Mouse (Mus musculus) bone marrow macrophage, adult 2 months (primary cell): ENCODE data around the gene Cldn7. TPM values are rescaled to one million over a fixed set of nuclear protein-coding genes. Genes with fewer than 3 reads are reported as not detected.

Experiments used
- H3K27ac ChIP-seq: 2 replicates; pipeline ENCODE4 v1.5.1; 2012; ENCODE audit warnings: low read depth, low read length; ENCODE audit not compliant: insufficient read depth
- H3K4me1 ChIP-seq: 2 replicates; pipeline ENCODE4 v1.6.1; 2012; ENCODE audit warnings: low read length; ENCODE audit not compliant: control insufficient read depth, insufficient read depth
- H3K4me3 ChIP-seq: 2 replicates; pipeline ENCODE4 v1.5.1; 2012; ENCODE audit warnings: mild to moderate bottlenecking, low read length, moderate library complexity; ENCODE audit not compliant: insufficient read depth
- CTCF ChIP-seq: IDR thresholded peaks from 2 replicates; pipeline ENCODE4 v1.5.1; 2012; ENCODE audit warnings: low read depth, mild to moderate bottlenecking, low read length, moderate library complexity
- POLR2A ChIP-seq: IDR thresholded peaks from 2 replicates; pipeline ENCODE4 v1.6.1; 2012; ENCODE audit warnings: mild to moderate bottlenecking, low read depth, low read length, borderline replicate concordance
- polyA plus RNA-seq: library from polyadenylated mRNA; stranded (reverse); fragments of >200 nt; gene quantifications from 2 replicates; pipeline ENCODE4 v1.2.4, GENCODE M21; 2012; ENCODE audit not compliant: missing spikeins, insufficient read depth, insufficient read length

Gene Cldn7
- polyA plus RNA-seq, 1 experiment = not detected

GRCm38 (mm10) chr11:69984431-69984830, 19.9 kb downstream of the Cldn7 start:
- TF ChIP-seq POLR2A (no peak), CTCF (no peak)
- peaks cover 9% of the 10 kb centered on the region for H3K4me1 ChIP-seq
- H3K4me3 ChIP-seq = no peak overlapping the region
- H3K27ac ChIP-seq = no peak overlapping the region

GRCm38 (mm10) chr11:69989949-69990348, 25.4 kb downstream of the Cldn7 start:
- Histone ChIP-seq H3K4me3 (no peak overlapping the region), H3K27ac (peak overlapping the region; percentile 4; the same call in 1 of the 2 replicates), H3K4me1 (peaks cover 18% of the 10 kb centered on the region)
- TF ChIP-seq CTCF (no peak), POLR2A (no peak)

- TF ChIP-seq POLR2A (no peak), CTCF (no peak)
- Histone ChIP-seq H3K4me1 (peaks cover 18% of the 10 kb centered on the region), H3K4me3 (peak within 1 kb of the TSS; percentile 88), H3K27ac (peak within 1 kb of the TSS; percentile 94)
These were observed 26.5 kb downstream of the Cldn7 start, which contains the start of gene Gabarap for GRCm38 (mm10) chr11:69990850-69991691. TSS of gene Gabarap (plus strand) at chr11:69991143.

GRCm38 (mm10) chr11:69991711-69992110, 27.1 kb downstream of the Cldn7 start:
- TF ChIP-seq POLR2A (no peak), CTCF (no peak)
- peaks cover 18% of the 10 kb centered on the region for H3K4me1 ChIP-seq
- peak overlapping the region; percentile 88 for H3K4me3 ChIP-seq
- peak overlapping the region; percentile 84 for H3K27ac ChIP-seq

DNA sequence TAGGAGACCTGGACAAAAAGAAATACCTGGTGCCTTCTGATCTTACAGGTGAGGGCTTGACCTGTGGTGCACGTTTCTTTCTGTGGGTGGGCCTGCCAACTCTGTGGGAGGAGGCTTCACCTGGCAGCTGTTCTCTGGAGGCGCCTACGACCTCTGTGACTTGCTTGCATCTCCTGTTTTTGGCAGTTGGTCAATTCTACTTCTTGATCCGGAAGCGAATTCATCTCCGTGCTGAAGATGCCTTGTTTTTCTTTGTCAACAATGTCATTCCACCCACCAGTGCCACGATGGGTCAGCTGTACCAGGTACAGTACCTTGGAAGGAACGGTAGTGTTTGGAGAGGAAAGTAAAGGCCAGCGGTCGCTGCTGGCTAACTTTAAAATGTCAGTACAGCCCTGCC, 27.8 kb downstream of the Cldn7 start:
- TF ChIP-seq CTCF (no peak), POLR2A (no peak)
- H3K27ac ChIP-seq = no peak overlapping the region
- H3K4me3 ChIP-seq = peak overlapping the region; percentile 59
- peaks cover 18% of the 10 kb centered on the region for H3K4me1 ChIP-seq

GRCm38 (mm10) chr11:69992932-69993331, 28.4 kb downstream of the Cldn7 start:
- no peak for TF ChIP-seq POLR2A
- TF ChIP-seq CTCF = no peak
- H3K4me3 ChIP-seq = peak overlapping the region; percentile 59
- peaks cover 18% of the 10 kb centered on the region for H3K4me1 ChIP-seq
- no peak overlapping the region for H3K27ac ChIP-seq

DNA sequence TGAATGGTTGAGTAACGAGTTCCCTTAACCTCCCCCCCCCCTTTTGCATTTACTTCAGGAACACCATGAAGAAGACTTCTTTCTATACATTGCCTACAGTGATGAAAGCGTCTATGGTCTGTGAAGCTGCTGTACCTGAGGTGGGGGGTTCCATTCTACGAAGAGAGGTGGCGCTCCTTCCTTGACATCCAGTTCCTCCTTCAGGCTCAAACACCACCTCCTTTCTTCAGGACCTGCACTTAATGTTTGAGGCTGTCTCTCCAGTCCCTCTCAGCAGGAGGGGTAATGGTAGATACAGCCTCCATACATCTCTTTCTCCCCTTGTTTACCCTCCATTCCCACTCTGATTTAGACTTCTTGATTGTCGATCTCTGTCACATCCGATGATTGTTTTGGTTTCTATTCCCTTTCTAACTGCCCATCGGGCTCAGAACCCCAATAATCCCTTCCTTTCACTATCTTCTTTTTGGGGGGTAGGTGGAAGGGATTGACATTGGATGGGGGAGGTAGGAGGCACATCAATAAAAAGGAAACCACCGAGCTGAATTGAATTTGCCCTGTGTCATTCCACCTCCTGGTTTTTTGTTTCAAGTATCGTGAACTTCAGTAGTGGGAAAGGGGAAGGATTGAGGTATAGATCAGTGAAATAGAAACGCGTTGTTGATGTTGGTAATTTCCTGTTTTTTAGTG, 30.0 kb downstream of the Cldn7 start:
- H3K27ac ChIP-seq = 0 out of 2 replicates have a peak overlapping the region, but pooled peaks have one; percentile 8
- TF ChIP-seq CTCF = no peak
- peak overlapping the region; percentile 9; the same call in 1 of the 2 replicates for H3K4me3 ChIP-seq
- peaks cover 30% of the 10 kb centered on the region for H3K4me1 ChIP-seq

GRCm38 (mm10) chr11:69995391-69995960, 30.9 kb downstream of the Cldn7 start, which contains the start of gene Phf23:
TSS of gene Phf23 (plus strand) at chr11:69995777.
- no peak for TF ChIP-seq CTCF
- 0 out of 2 replicates have a peak, but pooled peaks have one; percentile 42 for TF ChIP-seq POLR2A
- Histone ChIP-seq H3K4me1 (peaks cover 35% of the 10 kb centered on the region), H3K4me3 (peak within 1 kb of the TSS; percentile 92), H3K27ac (peak within 1 kb of the TSS; percentile 93)

DNA sequence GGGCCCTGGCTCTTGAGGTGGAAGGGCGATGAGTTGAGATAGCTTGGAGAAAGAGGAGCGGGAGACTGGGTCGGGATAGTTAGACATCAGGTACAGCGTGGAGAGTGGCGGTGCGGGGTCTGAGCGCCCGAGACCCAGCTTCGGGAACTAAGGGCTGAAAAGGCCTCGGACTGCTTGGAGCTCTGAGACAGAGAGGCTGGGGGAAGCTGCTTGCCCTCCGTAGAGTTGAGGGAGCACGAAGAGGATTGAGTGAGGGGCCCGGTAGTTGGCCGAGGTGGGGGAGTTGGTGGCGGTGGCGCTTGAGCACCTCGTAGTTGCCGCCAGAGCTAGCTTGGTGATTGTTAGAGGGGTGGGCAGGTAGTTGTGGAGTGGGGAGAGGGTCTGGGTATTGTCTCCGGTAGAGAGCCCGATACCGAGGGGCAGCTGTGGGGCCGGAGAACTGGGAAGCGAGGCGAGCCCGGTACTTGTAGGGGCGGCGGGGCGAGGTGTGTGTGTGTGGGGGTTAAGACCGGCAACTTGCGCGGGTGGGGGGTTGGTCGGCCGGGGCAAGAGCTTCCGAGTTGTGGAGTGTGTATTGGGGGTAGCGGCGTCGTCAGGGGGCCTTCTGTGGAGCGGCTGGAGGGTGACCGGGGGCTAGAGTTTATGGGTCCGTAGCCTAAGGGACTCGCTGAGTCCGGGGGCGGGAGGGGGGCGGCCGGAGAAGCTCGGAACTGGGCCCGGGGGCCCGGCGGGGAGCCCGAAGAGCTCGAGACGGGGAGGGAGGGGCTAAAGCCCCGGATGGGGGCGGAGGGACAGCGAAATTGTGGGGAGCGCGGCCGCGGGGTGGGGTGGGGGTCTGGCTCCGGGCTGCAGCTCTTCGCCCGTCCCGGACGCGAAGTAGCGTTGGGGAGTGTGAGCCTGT, 31.8 kb downstream of the Cldn7 start:
- H3K27ac ChIP-seq = peak overlapping the region; percentile 93
- TF ChIP-seq CTCF (no peak), POLR2A (no peak)
- H3K4me1 ChIP-seq = peaks cover 33% of the 10 kb centered on the region
- H3K4me3 ChIP-seq = peak overlapping the region; percentile 92
